Mouse (Mus musculus): ENCODE data around the gene Cuzd1.

DNA sequence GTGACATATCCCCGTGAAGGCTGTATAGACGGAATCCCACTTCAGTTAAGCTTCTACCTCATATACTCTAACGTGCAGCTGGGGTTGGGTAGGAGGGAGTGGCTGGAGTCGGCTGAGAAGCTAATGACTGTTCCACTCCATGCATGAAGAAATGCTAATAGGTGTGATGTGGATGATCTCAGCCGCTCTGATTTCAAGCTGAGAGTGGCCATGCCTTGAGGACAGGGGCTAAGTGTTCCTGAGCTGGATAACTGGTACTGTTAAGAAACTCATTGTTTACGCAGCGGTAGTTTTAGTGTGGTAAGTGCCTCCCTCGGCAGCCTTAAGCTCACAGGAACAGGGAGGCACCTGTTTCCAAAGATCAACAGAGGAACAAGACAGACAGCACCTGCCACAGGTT, 18.8 kb downstream of the Cuzd1 start:
- TF ChIP-seq CTCF (IDR thresholded peaks at IDR 0.05) = no peak
- peak; percentile 93 for TF ChIP-seq EP300 (IDR thresholded peaks at IDR 0.05)

Measured in lung, postnatal 0 days (tissue).